Mouse (Mus musculus) liver, embryonic 14.5 days (tissue): Measurements from ENCODE around the gene Mrpl55.

Experiments
- CTCF ChIP-seq: IDR thresholded peaks from 2 replicates; pipeline ENCODE4 v1.5.1; 2016; ENCODE audit warnings: antibody characterized with exemption, low read depth, control low read depth
- EP300 ChIP-seq: IDR thresholded peaks from 2 replicates; pipeline ENCODE4 v1.6.1; 2016; ENCODE audit warnings: antibody characterized with exemption, low read depth

GRCm38 (mm10) chr11:59216955-59217354, 14.7 kb downstream of the Mrpl55 start:
- no peak for TF ChIP-seq CTCF
- TF ChIP-seq EP300: no peak
